Mouse (Mus musculus): ENCODE data around the gene Trappc13.
A peak's percentile ranks its signal among the peaks of the same experiment; 100 is the strongest.

Gene Trappc13

GRCm38 (mm10) chr13:104114827-104115226 is 63.4 kb downstream of the Trappc13 start:
- no peak for DNase-seq (ENCODE audit: low read depth, low spot score)

DNA sequence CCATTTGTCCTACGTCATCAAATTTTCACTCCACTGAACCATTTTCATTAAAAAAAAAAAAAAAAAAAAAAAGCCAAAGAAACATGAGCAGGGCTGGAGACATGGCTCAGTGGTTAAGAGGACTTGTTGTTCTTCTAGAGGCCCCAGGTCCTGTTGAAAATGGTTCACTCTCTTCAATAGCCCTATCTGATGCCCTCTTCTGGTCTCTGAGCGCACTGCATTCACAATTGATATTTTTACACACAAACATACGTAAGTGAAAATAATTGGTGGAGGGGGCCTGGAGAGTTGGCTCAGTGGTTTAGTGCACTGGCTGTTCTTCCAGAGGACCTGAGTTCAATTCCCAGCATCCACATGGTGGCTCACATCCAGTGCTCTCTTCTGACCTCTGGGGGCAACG is 64.5 kb downstream of the Trappc13 start:
- DNase-seq (ENCODE audit: low read depth, low spot score): no peak

- peak; percentile 34 for DNase-seq (ENCODE audit: low read depth, low spot score)
Measured at GRCm38 (mm10) chr13:104112266-104112900, 65.9 kb downstream of the Trappc13 start.

GRCm38 (mm10) chr13:104110526-104110925 is 67.7 kb downstream of the Trappc13 start:
- no peak for DNase-seq (ENCODE audit: low read depth, low spot score)

- peak; percentile 42 for DNase-seq (ENCODE audit: low read depth, low spot score)
Measured at GRCm38 (mm10) chr13:104109816-104110521, 68.3 kb downstream of the Trappc13 start.

DNA sequence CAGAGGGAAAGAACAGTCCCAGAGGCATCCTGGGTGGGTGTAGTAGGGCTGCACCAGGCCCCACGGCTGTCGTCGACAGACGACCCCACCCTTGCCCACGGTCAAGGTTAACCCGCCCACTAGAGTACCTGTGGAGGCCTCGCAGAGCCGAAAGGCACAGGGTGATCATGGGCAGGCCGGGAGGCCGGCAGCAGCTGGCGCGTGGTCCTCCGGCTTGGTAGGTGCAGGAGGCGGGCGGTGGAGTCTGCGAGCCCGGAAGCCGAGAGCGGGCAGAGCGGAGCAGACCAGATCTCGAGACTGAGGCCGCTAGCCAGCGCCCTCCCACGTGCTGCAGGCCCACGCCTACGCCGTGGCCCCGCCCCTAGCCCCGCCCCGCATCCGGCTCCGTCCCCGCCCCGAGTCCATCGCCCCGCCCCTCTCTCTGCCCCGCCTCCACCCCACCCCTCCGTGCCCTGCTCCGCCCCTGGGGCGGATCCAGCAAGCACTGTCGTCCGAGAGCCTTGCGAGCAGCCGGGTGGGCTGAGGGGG is 68.9 kb downstream of the Trappc13 start, which contains the start of the genes Nln and Sgtb:
Nln (minus strand) TSS at position 327 of the 528 bp plus-strand sequence.
Sgtb (plus strand) TSS at position 454 of the 528 bp plus-strand sequence.
- DNase-seq (ENCODE audit: low read depth, low spot score): peak; percentile 80

- no peak for DNase-seq (ENCODE audit: low read depth, low spot score)
Measured at GRCm38 (mm10) chr13:104108651-104109287, 69.5 kb downstream of the Trappc13 start.

DNA sequence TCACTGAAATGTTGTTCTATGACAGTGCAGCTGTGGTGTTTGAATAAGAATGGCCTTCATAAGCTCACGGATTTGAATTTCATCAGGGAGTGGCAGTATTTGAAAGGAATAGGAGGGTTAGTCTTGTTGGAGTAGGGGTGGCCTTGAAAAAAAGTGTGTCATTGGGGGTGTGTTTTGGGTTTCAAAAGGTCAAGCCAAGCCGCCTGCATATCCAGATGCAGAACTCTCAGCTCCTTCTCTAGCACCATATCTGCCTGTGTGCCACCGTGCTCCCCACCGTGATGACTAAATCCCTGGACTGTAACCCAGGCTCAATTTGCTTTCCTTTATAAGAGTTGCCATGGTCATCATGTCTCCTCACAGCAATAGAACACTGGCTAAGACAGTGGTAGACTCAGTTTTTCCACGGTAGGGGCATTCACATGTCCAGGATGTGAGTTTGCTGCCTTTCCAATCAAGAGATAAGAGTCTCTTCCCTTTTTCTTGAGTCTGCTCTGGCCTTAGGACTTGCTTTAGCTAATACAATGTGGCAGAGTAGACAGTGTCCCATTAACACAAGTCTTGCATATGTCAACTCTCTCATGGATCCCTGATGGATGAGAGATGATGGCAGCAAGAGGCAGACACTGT is 76.5 kb downstream of the Trappc13 start:
- DNase-seq (ENCODE audit: low read depth, low spot score): no peak

DNA sequence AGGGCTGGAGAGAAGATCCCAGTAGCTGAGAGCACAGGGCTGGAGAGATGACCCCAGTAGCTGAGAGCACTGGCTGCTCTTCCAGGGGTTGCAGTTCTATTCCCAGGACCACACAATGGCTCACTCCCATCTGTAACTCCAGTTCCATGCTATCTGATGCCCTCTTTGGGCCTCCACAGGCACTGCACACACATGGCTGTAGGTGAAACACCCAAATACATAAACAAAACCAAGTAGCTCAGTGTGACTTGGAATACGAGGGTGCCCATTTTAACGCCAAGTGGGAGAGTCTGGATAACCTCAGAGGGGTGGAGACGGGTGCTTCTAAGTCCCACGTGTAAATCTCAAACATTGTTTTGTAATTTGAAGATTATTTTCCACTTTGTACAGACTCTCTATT is 77.9 kb downstream of the Trappc13 start:
- DNase-seq (ENCODE audit: low read depth, low spot score): no peak

DNA sequence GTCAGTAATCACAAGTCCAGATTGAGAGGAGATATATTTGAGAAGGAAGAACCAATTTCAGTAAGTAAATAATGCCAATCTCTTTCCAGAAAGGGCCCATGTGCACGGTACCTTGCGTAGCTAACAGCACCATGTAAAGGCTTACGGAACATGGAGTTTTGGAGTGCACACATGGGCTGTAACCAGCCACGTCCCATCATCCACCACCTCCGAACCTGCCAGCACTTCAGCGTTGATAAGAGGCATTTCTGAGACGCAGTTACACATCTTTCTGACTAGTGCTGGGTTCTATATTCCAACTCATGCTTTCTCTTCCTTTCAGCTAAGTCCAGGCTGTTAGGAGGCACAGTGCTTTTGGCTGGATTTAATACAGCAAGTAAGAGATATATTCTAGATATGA is 81.1 kb downstream of the Trappc13 start:
- no peak for DNase-seq (ENCODE audit: low read depth, low spot score)

DNA sequence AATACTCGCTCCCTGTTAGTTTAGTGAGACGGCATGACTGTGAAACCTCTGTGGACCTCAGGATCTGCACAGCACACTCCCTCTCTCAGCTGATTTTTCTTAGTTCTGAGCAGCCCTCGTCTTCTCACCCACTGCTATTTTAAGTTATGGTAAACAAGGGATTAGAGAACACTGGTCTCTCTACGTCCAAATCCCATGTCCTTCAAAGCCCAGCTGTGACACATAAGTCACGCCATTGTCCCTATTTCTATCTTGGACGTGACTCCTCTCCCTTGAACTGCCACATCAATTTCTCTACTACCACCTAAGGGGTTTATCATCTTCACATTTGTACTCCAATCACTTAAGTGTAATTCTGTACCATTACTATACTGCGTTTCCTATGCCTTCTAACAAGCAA is 82.3 kb downstream of the Trappc13 start:
- DNase-seq (ENCODE audit: low read depth, low spot score): no peak

GRCm38 (mm10) chr13:104094531-104095385 is 83.5 kb downstream of the Trappc13 start:
- DNase-seq (ENCODE audit: low read depth, low spot score): no peak
